Mouse (Mus musculus) lung, embryonic 16.5 days (tissue): ENCODE measurements at regions not wholly inside any gene's neighbourhood (a gene's known extent, or its start where the extent isn't known, plus 50 kb on each side); places are given as distances from the start of the nearest gene placed in this dataset.
A peak's percentile ranks its signal among the peaks of the same experiment; 100 is the strongest.

Experiments used
- ATAC-seq: fragments of 200-750 bp; cut with Nextera tagmentation; 2 replicates; pipeline ENCODE4 v1.8.0; 2017; ENCODE audit warnings: low read depth, mild to moderate bottlenecking, moderate library complexity
- H3K27ac ChIP-seq: fragments of 300-500 bp; sonication (generic); 2 replicates; pipeline ENCODE4 v1.5.1; 2014; ENCODE audit warnings: mild to moderate bottlenecking, control low read depth, low read length
- H3K27me3 ChIP-seq: fragments of 300-500 bp; sonication (generic); 2 replicates; pipeline ENCODE4 v1.6.1; 2014; ENCODE audit warnings: low read depth, low read length, mixed read lengths; ENCODE audit not compliant: control insufficient read depth, insufficient read depth
- H3K36me3 ChIP-seq: fragments of 300-500 bp; sonication (generic); 2 replicates; pipeline ENCODE4 v1.6.1; 2014; ENCODE audit warnings: low read length; ENCODE audit not compliant: control insufficient read depth, insufficient read depth
- H3K4me1 ChIP-seq: fragments of 300-500 bp; sonication (generic); replicated peaks from 2 replicates; pipeline ENCODE4 v1.6.1; 2014; ENCODE audit warnings: low read length, mixed read lengths; ENCODE audit not compliant: control insufficient read depth, insufficient read depth
- H3K4me2 ChIP-seq: fragments of 300-500 bp; sonication (generic); 2 replicates; pipeline ENCODE4 v1.6.1; 2014; ENCODE audit warnings: low read depth, low read length, control low read depth
- H3K4me3 ChIP-seq: fragments of 300-500 bp; sonication (generic); 2 replicates; pipeline ENCODE4 v1.5.1; 2014; ENCODE audit warnings: mild to moderate bottlenecking, low read length, control low read depth
- H3K9ac ChIP-seq: fragments of 300-500 bp; sonication (generic); 2 replicates; pipeline ENCODE4 v1.6.1; 2014; ENCODE audit warnings: low read length, control low read depth
- H3K9me3 ChIP-seq: fragments of 300-500 bp; sonication (generic); 2 replicates; pipeline ENCODE4 v1.6.1; 2016; ENCODE audit warnings: low read length; ENCODE audit not compliant: control insufficient read depth
- WGBS: fragments of 180-500 bp; shearing (Covaris S2); extraction: QIAGEN DNeasy Blood & Tissue Kit; methylation state at CpG from one replicate; pipeline ENCODE4 v1.1.7; 2014; 5-methylcytosine and 5-hydroxymethylcytosine counted together

DNA sequence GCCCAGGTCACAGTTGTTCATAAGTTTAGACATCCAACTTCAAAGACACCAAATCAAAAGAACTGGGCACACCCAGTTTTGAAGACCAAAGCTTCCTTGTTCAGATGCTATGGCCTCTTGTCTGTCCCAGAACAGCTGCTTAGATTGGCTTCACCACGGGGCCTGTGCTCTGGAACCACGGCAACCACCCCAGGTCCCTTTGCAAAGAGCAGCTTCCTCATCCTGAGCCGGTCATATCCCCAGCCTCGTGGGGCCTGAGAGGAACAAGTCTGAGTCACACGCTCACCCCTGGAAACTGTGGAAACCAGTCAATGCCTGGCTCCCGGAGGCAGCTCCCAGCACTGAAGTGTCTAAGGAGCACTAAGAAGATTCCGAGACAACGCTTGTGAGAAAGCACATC, 264.8 kb upstream of the Sulf2 start:
- Histone ChIP-seq H3K4me3 (no peak overlapping the region), H3K4me2 (no peak overlapping the region), H3K9me3 (no peaks in the 10 kb centered on the region), H3K27me3 (no peaks in the 10 kb centered on the region), H3K27ac (no peak overlapping the region), H3K9ac (no peak overlapping the region), H3K4me1 (peaks cover 7% of the 10 kb centered on the region), H3K36me3 (no peaks in the 10 kb centered on the region)
- 64% methylated on average over 8 of the region's 8 CpGs for WGBS
- no peak for ATAC-seq

- Histone ChIP-seq H3K9me3 (no peaks in the 10 kb centered on the region), H3K27ac (no peak overlapping the region), H3K36me3 (no peaks in the 10 kb centered on the region), H3K9ac (no peak overlapping the region), H3K4me1 (peaks cover 10% of the 10 kb centered on the region), H3K4me2 (no peak overlapping the region), H3K4me3 (no peak overlapping the region), H3K27me3 (no peaks in the 10 kb centered on the region)
- ATAC-seq = no peak
- WGBS = 72% methylated on average over 9 of the region's 9 CpGs
These were observed 263.8 kb upstream of the Sulf2 start for GRCm38 (mm10) chr2:166419271-166419670.

DNA sequence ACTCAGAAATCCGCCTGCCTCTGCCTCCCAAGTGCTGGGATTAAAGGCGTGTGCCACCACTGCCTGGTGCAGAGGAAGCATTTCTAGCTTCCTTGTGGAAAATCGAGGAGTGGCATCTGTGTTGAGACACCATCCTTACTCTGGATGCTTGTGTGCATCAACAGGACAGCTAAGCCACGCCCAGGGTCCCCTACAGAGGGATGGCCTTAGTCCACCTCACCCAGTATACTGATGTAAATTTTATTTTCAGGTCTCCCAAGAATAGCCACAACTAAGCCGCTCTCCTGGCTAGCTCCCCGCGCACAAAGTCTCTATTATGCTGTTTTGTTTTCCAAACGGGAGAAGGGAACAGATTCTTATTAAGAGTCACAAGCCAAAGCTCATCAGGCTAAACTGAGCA, 262.8 kb upstream of the Sulf2 start:
- WGBS = 89% methylated on average over 8 of the region's 8 CpGs

GRCm38 (mm10) chr2:166417628-166418027, 262.2 kb upstream of the Sulf2 start:
- Histone ChIP-seq H3K9me3 (no peaks in the 10 kb centered on the region), H3K4me3 (no peak overlapping the region), H3K36me3 (no peaks in the 10 kb centered on the region), H3K27ac (no peak overlapping the region), H3K4me2 (no peak overlapping the region), H3K27me3 (peaks cover 2% of the 10 kb centered on the region; the same call in 1 of the 2 replicates), H3K4me1 (peaks cover 10% of the 10 kb centered on the region), H3K9ac (no peak overlapping the region)
- 87% methylated on average over 10 of the region's 10 CpGs for WGBS
- ATAC-seq = no peak

More for the DNA sequence above, 262.8 kb upstream of the Sulf2 start:
- Histone ChIP-seq H3K9ac (no peak overlapping the region), H3K27ac (no peak overlapping the region), H3K4me3 (no peak overlapping the region), H3K27me3 (no peaks in the 10 kb centered on the region), H3K4me1 (peaks cover 10% of the 10 kb centered on the region), H3K36me3 (no peaks in the 10 kb centered on the region), H3K9me3 (no peaks in the 10 kb centered on the region), H3K4me2 (no peak overlapping the region)
- no peak for ATAC-seq

GRCm38 (mm10) chr2:166415481-166415965, 260.1 kb upstream of the Sulf2 start:
- Histone ChIP-seq H3K4me1 (peaks cover 10% of the 10 kb centered on the region), H3K9ac (no peak overlapping the region), H3K9me3 (no peaks in the 10 kb centered on the region), H3K4me2 (no peak overlapping the region), H3K36me3 (no peaks in the 10 kb centered on the region), H3K27ac (peak overlapping the region; percentile 17), H3K4me3 (no peak overlapping the region), H3K27me3 (peaks cover 4% of the 10 kb centered on the region; the same call in 1 of the 2 replicates)
- peak; percentile 91 for ATAC-seq
- 40% methylated on average over 16 of the region's 16 CpGs for WGBS

GRCm38 (mm10) chr2:166414856-166415255, 259.4 kb upstream of the Sulf2 start:
- Histone ChIP-seq H3K4me3 (no peak overlapping the region), H3K36me3 (no peaks in the 10 kb centered on the region), H3K4me1 (peaks cover 10% of the 10 kb centered on the region), H3K4me2 (no peak overlapping the region), H3K9me3 (no peaks in the 10 kb centered on the region), H3K27ac (peak overlapping the region; percentile 17; the same call in 1 of the 2 replicates), H3K27me3 (peaks cover 4% of the 10 kb centered on the region; the same call in 1 of the 2 replicates), H3K9ac (no peak overlapping the region)
- ATAC-seq = no peak
- WGBS = 79% methylated on average over 8 of the region's 8 CpGs

- no peak for ATAC-seq
- no peaks in the 10 kb centered on the region for H3K9me3 ChIP-seq
- H3K36me3 ChIP-seq = no peaks in the 10 kb centered on the region
- H3K4me3 ChIP-seq = no peak overlapping the region
- H3K27ac ChIP-seq = no peak overlapping the region
- H3K27me3 ChIP-seq = peaks cover 4% of the 10 kb centered on the region; the same call in 1 of the 2 replicates
- 15% methylated on average over 17 of the region's 17 CpGs for WGBS
- no peak overlapping the region for H3K9ac ChIP-seq
- no peak overlapping the region for H3K4me2 ChIP-seq
- peaks cover 10% of the 10 kb centered on the region for H3K4me1 ChIP-seq
These were observed 256.8 kb upstream of the Sulf2 start for GRCm38 (mm10) chr2:166412031-166412858.

- H3K27ac ChIP-seq = no peak overlapping the region
- no peak for ATAC-seq
- H3K4me3 ChIP-seq = no peak overlapping the region
- no peaks in the 10 kb centered on the region for H3K9me3 ChIP-seq
- no peak overlapping the region for H3K9ac ChIP-seq
- no peaks in the 10 kb centered on the region for H3K36me3 ChIP-seq
- 85% methylated on average over 5 of the region's 5 CpGs for WGBS
- H3K4me1 ChIP-seq = no peaks in the 10 kb centered on the region
- H3K27me3 ChIP-seq = peaks cover 8% of the 10 kb centered on the region; the same call in 1 of the 2 replicates
- no peak overlapping the region for H3K4me2 ChIP-seq
These were observed 253.9 kb upstream of the Sulf2 start for GRCm38 (mm10) chr2:166409391-166409790.

- Histone ChIP-seq H3K9ac (no peak overlapping the region), H3K27me3 (peaks cover 8% of the 10 kb centered on the region; the same call in 1 of the 2 replicates), H3K4me1 (no peaks in the 10 kb centered on the region), H3K36me3 (no peaks in the 10 kb centered on the region), H3K27ac (no peak overlapping the region), H3K9me3 (no peaks in the 10 kb centered on the region), H3K4me3 (no peak overlapping the region), H3K4me2 (no peak overlapping the region)
- WGBS = 86% methylated on average over 4 of the region's 4 CpGs
- no peak for ATAC-seq
These were observed 253.3 kb upstream of the Sulf2 start for GRCm38 (mm10) chr2:166408806-166409205.
